Mouse (Mus musculus): Measurements from ENCODE around the gene Fam107b. TPM values are rescaled to one million over a fixed set of nuclear protein-coding genes. Genes with fewer than 3 reads are reported as not detected.
"Not testable (repeated sequence)": the region's sequence is repeated elsewhere in the genome, so short reads cannot be mapped to it uniquely, and the experiment has no call there.

Gene Fam107b
- polyA plus RNA-seq, 1 experiment = 37.2 TPM

DNA sequence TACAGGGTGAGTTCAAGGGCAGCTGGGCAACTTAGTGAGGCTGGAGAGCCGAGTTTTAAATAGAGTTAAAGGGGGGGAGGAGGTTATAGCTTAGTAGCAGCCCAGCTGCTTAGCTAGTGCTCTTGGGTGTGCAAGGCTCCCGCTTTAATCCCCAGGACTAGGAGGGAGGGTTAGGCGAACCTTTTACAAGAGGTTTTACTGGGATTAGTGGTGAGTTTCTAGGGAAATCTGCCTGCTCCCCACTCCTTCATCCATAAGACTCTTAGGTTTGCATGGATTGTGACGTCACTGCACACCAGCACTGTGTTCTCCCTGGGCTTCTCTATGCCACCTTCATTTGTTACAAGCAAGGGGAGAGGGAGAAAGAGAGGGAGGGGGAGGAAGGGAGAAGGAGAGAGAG, 88.6 kb downstream of the Fam107b start:
- no peak for DNase-seq (ENCODE audit: low spot score)

DNA sequence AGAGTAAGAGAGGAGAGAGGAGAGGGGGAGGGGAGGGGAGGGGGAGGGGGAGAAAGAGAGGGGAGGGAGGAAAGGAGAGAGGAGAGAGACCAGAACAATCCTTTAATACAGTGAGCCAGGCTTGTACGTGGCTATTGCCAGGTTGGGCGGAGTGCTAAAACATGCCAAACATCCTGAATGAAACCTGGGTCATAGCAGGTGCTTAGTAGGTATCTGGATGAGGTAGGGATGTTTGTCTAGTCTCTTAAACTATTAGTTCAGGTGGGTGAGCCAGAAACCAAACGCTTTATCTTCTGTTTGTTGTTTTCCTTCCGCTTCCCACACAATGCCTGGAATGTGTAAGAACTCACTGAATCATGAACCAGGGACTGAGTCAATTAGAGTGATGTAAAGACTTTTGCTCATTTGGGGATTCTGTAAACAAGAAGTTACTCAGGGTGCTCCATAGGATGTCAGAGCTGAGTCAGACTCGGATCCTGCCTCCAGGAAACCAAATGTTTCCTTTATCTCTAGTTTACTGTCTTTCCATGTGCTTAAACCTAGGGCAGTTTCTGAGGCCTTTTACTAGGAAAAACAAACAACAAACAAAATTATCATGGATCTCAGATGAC, 89.1 kb downstream of the Fam107b start:
- DNase-seq (ENCODE audit: low spot score) = no peak

DNA sequence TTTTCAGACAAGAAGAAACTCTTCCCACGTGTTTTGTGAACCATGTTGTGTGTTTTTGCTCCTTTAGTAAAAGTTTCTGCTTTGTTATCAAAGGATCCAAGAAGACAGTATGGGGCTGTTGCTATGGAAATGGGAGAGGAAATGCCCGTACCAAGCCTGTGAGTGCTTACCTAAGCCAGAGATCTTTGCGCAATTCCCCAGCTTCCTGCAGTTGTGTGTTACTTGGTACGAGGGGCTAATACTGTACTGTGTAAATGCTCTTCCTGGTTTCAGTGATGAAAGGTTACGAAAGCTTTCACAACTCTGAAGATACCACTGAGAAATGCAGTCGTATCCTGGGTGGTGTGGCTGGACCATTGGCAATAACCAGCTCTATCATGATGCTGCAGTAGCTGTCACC, 93.8 kb downstream of the Fam107b start:
- DNase-seq (ENCODE audit: low spot score) = no peak

DNA sequence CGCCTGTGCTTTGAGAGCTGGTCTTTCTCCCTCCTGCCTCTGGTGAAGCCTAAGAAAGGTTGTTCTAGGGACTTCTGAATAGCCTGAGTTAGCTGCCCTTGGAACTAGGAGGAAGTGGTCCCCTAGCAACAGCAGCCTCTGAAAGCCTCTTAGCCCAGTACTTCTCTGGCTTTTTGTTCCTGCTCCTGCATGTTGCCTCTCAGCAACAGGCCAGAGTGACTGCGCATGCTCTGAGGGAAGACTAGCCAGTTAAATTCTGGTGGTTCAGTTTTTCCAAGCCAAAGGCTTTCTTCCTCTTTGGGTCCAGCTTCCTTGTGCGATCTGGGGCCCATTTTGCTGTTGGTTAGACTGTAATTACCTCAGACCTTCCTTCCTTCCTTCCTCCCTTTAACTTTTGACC, 98.4 kb downstream of the Fam107b start:
- no peak for DNase-seq (ENCODE audit: low spot score)

DNA sequence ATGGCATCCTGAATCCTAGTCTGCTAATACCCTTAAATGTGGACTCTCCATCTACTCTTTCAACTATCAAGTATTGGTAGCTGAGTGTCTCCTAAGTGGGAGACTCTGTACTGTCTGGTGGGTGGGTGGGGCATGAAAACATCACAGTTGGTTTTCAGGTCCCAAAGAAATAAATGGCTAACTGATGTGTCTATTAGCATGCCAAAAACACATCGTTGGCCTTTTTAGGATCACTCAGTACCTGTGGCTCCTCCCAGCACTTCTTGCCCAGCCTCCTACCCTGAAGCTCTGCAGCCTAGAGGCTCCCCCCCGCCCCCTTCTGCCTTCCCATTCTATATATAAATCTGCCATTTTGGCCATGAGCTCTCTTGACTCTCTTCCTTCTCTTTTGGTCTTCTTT, 99.4 kb downstream of the Fam107b start:
- no peak for DNase-seq (ENCODE audit: low spot score)

DNA sequence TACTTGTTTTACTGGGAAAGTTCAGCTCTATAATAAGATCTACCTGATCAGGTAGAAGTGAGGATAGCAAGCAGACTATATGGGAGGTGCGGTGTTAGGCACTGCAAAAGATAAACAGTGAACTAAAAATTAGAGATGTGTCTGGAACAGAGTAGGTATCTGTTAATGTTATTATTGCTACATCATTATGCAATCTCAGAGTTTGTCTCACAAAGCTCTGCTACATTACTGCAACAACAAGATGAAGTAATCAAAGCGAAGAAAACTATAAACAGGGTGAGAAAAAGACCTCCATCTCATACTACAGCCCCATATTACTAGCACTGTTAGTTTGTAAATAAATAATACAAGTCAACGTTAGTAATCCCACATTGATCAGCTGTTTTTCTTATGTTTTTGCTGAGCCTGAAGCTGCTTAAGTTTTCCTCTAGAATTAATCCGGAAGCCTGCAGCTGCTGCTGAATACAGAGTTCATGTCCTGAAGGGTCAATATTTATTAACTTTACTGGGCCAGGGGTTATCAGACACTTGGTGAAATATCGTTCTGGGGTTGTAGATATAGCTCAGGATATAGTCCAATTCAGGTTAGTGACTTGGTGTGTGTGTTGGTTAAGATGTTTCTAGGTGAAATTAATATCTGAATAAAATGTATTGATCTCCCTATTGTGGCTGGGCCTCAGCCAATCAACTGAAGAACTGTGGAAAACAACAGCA, 102.5 kb downstream of the Fam107b start:
- no peak for DNase-seq (ENCODE audit: low spot score)

DNA sequence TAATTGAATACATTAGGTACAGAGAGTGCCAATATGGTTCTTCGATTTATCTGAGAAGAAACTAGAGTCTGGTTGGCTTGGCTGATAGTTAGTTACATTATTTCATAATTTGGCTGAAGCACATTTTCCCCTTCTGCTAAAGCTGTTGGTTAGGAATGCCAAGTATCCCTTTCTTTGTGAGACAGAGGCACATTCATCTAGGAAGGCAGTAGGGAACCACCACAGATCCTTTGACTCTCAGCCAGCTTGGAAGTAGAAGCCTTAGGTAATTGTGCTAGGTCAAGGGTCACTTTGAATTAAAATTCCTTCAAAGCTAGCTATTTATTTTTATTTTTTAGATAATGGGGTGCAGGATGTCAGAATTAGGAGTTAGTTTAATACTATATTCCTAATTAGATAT, 105.2 kb downstream of the Fam107b start:
- DNase-seq (ENCODE audit: low spot score) = no peak

DNA sequence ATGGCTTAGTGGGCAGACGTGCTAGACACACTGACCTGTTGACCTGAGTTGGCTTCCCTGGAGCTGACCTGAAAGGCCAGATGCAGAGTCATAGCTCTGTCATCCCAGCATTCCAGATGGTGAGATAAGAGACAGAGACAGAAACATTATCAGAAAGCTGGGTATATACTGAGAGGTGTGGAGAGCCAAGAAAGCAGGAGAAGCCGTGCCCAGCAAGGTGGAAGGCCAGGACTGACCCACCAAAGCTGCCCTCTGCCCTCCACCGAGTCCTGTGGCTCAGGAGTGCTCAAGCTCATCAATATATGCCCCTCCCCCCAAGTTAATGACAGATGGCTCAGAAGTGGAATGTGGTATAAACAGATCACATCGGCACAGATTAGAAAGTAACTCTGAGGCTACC, 112.4 kb downstream of the Fam107b start:
- no peak for DNase-seq (ENCODE audit: low spot score)

DNA sequence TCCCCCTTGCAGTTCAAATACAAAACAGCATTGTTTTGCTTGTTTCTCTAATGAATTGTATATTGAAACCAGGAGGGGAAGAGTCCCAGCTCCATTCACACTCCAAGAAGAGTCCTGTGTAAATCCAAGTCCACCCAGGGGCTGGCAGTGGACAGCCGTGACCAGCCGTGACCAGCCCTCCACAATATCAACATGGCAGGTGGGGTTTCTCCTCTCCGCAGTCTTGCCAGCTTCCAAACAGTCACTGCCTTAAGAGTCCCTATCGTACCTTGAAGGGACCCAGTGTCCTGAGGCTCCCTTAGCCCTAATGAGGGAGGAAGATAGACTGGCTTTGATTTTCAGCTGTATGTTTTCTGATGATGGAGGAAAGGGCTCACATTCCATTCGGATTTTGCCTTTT, 113.1 kb downstream of the Fam107b start:
- DNase-seq (ENCODE audit: low spot score) = no peak

DNA sequence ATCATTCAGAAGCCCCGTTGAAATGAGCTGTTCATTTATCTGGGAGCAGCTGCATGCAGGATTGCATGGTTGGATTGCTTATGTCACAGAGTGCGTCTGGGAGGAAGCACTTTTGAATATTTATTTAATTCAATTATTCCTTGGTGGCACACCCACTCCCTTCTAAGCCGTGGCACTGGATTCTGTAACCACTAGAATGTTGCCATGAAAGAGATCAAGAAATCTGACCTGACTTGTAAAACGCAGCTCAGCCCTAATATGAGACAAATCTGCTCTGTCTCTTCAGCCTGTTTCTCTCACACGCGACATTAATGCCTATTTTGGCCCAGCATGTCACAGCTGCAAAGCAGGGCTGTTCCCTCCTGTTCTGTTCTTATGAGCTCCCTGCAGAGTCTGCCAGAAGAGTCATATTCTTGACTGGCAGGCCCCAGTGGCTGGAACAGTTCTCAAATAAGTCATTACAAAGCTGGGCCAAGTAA, 113.5 kb downstream of the Fam107b start:
- no peak for DNase-seq (ENCODE audit: low spot score)

DNA sequence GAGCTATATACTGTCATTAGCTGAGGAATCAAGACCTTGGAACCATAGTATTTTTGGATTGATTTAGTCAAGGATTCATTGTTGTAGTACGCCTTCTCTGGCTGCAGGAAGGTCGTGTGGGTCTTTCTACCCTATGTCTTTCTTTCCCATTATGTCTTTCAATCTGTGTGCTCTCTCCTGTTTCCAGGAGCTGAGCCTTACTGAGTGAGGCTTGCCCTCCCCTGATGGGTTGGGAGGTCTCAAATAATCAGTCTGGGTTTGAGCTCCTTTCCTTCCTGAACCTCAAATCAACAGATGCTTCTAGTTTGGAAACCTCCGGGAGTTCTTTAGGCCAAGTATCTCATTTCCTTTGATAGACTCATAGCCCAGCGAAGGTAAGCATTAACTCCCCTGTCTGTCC, 119.9 kb downstream of the Fam107b start:
- no peak for DNase-seq (ENCODE audit: low spot score)

DNA sequence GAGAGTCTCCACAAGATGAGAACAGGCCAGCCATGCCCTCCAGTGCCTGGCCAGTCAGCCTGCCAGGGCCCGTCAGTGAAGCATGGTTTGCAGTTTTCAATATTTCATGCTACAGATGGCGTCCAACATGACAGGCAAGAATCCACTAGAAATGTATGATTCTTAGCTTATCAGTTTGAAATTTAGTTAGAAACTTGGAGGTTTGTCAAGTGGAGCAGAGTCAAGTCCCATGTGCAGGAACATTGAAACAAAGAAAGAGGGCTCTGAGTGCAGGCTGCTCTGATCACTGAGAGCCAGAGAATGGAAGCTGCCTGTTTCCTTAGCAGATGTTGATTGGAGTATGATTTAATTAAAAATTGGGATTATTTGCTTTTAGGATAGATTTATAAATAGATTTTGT, 122.5 kb downstream of the Fam107b start:
- DNase-seq (ENCODE audit: low spot score) = no peak

DNA sequence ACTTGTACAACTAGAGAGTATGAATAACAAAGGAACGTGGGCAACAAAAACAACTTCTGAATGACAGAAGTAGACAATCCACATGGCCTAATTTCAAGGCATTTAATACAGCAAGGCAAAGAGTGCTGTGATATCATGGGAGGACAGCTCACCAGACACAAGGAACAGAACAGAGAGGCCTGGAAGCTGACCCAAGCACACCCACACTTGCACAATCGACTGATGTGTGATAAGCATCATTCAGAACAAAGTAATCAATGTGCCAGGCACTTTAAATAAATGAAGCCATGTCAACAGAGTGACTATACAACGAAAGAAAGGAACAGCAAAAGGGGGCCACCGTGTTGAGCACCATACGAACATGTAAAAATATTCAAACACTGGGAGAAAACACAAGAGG, 125.6 kb downstream of the Fam107b start:
- no peak for DNase-seq (ENCODE audit: low spot score)

DNA sequence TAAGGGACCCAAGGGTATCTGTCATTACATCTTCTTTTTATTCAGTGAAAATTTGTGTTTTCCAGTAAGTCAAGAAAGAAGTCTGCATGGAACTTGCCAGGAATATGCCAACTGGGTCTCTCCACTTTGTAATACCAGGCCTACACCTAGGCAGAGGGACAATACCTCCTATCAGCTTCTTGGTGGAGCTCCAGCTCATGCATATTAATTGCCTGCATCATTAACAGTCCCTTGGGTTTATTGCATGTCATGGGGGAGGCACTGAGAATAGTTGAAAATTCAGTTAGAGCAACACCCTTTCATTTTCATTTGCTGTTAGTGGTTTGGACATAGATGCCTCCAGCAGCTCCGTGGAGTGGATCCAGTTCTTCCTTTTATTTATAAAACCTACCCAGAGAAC, 130.1 kb downstream of the Fam107b start:
- no peak for DNase-seq (ENCODE audit: low spot score)

DNA sequence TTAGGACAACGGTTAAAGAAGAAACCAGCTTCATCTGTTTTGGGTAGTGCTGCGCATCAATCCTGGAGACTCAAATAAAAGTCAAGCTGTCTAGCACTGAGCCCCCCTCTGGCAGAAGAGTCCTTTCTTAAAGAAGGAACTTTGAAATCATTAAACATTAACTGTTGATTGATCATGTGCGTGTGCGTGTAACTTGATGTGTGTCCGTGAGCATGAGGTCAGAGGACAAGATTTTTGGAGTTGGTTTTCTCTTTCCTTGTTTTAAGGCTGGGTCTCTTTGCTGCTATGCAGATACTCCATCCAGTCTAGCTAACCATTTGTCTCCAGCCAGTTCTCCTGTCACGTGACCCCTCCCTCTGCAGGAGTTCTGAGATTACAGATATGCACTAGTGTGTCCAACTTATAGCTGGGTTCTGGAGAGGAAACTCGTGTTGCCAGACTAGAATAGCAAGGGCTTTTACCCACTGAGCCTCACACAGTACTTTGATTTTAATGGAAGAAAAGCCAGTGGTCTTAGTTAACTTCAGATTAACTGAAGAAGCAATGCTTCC, 132.4 kb downstream of the Fam107b start:
- no peak for DNase-seq (ENCODE audit: low spot score)

DNA sequence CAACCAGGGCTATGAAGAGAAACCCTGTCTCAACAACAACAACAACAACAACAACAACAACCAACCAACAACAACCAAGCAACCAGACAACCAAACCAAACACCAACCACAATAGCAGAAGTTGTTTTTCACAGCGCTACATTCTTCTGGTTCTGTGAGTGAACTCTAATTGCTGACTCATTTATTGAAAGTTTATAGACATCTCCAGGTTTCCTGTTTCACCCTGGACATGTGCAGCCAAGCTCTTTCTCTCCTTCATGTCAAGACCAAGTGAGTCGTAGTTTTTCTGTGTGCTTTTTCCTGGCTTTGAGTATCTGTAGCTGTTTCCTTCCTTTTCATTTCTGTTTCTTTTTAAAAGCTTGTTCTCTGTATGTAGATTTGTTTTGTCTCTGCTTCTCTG, 133.5 kb downstream of the Fam107b start:
- DNase-seq (ENCODE audit: low spot score) = no peak

DNA sequence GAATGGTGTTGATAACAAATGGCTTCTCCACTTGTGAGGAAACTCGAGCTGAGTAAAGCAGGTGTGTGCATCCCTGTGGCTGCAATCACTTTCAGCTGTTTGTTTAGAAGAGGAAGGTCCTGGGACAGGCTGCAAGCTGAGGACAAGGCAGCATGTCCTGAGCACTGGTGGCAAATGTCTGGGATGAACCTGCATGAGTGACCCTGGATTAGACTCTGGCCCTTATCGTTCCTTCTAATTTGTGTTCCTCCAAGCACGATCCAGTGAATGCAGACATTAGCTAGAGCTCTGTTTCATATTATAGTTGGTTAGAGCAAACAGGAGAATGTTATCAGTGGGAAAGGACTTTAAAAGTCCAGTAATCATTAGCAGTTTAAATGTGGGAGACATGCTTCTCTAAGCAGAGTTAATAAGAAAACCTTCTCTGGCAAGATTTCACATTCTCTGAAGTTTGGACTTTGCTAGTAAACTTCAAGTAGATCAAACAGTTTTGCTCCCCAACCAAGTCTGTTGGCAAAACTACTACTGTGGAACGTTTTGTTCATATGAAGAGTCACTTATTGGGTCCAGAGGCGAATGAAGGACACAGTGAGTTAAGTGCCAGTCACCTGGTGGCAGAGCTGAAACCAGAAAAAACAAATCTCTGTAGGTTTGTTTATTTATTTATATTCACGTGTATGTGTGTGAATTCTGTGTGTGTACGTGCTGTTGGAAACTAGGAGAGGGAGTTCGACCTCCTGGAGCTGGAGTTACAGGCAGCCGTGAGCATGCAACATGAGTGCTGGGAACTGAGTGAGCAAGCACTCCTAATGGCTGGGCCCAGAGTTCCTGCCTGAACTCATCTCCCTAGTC, 134.2 kb downstream of the Fam107b start:
- DNase-seq (ENCODE audit: low spot score) = no peak

DNA sequence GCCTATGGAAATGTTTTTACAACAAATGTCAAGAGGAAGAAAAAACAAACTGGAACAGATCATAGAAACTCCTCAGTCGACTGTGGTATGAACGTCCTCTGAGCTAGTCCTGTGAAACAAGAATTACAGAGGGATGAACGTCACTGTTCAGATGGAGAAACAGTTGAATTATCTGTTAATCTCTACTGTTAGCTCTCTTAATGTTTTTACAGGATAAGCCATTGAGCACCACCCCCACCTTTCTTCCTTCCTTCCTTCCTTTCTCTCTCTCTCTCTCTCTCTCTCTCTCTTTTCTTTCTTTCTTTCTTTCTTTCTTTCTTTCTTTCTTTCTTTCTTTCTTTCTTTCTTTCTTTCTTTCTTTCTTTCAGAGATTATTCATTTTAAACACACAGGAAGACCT, 135.0 kb downstream of the Fam107b start:
- DNase-seq (ENCODE audit: low spot score) = not testable (repeated sequence)

DNA sequence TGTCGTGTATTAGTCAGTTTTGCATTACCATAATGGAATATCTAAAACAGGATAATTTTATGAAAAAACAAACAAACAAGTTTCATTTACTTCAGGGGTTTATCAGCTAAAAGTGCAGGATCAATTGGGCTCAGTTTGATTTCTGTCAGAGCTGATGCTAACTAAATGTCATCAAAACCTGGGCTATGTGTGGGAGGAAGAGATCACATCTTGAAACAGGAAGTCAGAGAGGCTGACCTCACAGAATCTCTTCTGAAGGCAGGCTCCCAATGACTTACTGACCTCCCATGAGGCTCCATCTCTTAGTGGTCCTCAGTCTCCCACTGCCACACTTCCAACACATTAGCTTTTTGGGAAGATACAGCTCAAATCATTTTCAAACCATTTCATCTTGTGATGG, 136.9 kb downstream of the Fam107b start:
- no peak for DNase-seq (ENCODE audit: low spot score)

DNA sequence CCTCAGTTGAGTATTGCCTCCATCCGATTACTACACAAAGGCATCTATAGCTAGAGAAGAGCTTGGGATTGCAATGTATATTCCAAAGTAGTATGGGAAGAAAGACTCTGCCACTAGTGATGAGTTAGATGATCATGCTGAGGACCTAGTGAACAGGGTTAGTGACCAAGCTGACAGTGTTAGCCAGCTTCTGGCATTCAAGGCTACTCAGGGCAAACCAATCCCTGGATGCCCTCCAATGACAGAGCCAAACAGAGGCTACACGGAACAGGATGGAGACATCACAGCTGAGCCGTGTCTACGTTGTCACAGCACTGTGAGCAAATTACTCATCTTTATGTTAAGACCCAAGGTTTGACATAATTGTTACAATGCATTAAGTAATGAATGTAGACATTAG, 138.3 kb downstream of the Fam107b start:
- no peak for DNase-seq (ENCODE audit: low spot score)

DNA sequence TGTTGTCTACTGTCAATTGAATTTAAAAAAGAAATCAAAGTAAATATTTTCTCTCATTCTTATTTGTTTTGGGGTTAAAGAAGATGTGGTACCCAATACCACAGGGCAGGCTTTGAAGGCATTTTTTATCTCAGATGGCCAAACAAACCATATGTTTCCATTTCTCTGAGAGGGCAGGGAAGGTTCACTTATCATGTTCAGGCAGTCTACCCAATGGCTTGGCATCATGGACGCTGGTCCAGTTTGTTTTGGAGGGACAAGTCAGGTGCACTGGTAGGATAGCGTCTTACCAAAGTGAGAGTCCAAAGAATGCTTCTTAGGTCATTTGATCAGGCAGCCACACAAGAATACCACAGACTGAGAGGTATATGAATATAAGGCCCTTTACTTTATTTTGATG, 139.6 kb downstream of the Fam107b start:
- DNase-seq (ENCODE audit: low spot score) = no peak

DNA sequence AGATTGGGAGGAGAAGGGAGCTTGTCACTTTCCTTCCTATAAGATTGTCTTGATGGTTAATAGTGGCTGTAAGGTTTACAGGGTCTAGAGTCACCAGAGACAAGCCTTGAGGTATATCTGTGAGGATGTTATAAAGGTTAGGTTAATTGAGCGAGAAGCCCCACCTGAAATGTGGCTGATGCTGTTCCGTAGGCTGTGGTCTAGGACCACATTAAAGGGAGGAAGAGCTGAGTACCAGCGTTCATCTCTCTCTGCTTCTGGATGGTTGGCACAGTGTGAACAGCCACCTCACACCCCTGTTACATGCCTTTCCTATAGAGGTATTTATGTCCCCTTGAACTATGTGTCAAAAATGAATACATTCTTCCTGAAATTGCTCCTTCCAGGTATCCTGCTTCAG, 140.2 kb downstream of the Fam107b start:
- no peak for DNase-seq (ENCODE audit: low spot score)
